Mouse (Mus musculus) testis, postnatal 10 days (tissue): ENCODE results near the gene Gm37419.

Source experiments
- DNase-seq: peaks from one replicate; pipeline ENCODE4 v3.0.0; 2021; ENCODE audit warnings: low spot score

Gm37419 gene

DNA sequence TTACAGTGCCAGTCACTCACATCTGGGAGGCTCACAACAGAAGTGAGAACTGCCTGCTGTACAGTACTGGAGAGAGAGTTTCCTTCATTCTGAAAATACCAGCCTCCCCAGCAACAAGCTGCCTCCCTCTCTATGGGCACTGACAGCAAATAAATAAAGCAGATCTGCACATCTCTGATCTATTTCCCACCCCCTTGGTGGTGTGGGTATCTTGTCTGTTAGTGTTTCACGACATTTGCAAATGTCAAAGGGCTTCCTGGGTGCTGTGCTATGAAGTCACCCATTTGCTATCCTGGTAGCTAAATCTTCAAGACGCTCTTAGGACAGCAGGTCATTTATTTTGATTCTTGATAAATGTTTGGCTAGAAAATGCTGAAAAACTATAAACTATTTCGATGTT, 8.9 kb downstream of the Gm37419 start:
- no peak for DNase-seq

GRCm38 (mm10) chr16:23997912-23998311, 9.6 kb downstream of the Gm37419 start:
- DNase-seq, result no peak

DNA sequence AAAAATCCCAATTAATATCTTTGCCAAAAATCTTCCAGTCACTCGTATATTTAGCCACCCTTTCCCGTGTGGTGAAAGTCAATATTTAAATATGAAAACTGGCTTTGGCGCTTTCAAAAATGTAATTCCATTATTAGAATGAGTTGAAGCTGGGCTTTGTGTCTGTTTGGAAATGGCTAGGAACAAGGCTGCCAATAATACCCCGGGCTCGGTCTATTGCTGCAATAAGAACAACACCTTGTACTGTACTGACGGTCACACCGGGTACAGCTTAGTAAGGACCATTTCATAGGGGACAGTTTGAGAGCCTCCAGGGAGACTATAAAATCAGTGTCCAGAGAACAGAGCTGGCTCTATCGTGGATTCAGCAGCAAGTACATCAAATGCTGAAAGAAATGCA, 17.6 kb downstream of the Gm37419 start:
- DNase-seq, result no peak

DNA sequence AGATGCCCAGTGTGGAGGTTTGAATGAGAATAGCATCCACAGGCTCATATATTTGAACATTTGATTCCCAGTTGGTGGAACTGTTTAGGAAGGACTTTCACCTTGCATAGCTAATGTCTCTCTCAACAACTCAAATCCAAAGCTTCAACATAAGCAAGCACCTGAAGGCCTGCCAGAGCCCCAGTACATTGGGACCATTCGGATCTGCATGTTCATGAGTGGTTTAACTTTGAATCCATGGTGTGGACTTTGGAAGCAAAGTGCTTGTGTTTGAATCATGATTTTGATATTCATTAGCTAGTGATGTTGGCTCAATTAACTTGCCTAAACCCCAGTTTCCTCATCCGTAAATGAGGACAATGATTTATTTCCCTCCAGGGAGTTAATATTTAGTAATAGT, 21.6 kb downstream of the Gm37419 start:
- DNase-seq, result no peak

- no peak for DNase-seq
Measured at GRCm38 (mm10) chr16:24011306-24011705, 23.0 kb downstream of the Gm37419 start.

- DNase-seq, result no peak
Measured at GRCm38 (mm10) chr16:24012066-24012465, 23.8 kb downstream of the Gm37419 start.

GRCm38 (mm10) chr16:24014378-24014777, 26.1 kb downstream of the Gm37419 start:
- no peak for DNase-seq

DNA sequence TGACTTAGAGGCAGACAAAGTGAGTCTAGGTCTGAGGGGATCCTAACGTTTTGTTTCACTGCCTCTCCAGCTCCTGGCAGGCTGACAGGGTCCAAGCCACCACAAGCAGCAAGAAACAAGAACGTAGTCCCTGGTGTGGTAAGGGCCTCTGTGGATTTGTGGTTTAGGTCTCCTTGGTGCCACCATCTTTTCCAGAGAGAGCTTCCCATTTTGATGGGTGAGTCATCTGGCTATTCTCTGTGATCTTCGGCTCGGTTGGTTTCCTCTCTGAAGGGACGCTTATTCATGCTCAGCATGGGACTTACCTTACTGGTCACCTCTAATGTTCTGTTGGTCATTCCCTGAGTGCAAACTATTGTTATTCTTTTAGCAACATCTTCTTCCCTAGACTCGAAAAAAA, 28.0 kb downstream of the Gm37419 start:
- DNase-seq, result no peak

GRCm38 (mm10) chr16:24016742-24017141, 28.5 kb downstream of the Gm37419 start:
- DNase-seq, result no peak

- no peak for DNase-seq
Measured at GRCm38 (mm10) chr16:24021722-24022121, 33.4 kb downstream of the Gm37419 start.

- no peak for DNase-seq
Measured at GRCm38 (mm10) chr16:24022605-24023004, 34.3 kb downstream of the Gm37419 start.

GRCm38 (mm10) chr16:24025442-24025841, 37.2 kb downstream of the Gm37419 start:
- no peak for DNase-seq

- no peak for DNase-seq
Measured at GRCm38 (mm10) chr16:24029965-24030672, 41.8 kb downstream of the Gm37419 start.

DNA sequence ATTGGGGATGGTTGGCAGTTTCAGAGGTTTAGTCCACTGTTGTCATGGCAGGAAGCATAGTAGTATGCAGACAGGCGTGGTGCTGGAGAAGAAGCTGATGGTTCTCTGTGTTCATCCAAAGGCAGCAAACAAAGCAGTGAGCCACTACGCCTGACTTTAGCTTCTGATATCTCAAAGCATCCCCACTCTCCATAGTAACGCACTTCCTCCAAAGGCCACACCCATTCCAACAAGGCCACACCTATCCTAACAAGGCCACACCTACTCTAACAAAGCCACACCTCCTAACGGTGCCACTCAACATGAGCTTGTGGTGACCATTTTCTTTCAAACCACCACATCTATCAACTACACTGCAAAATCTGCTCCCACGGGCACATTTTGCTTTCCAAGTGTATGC, 45.0 kb downstream of the Gm37419 start:
- DNase-seq, result no peak

DNA sequence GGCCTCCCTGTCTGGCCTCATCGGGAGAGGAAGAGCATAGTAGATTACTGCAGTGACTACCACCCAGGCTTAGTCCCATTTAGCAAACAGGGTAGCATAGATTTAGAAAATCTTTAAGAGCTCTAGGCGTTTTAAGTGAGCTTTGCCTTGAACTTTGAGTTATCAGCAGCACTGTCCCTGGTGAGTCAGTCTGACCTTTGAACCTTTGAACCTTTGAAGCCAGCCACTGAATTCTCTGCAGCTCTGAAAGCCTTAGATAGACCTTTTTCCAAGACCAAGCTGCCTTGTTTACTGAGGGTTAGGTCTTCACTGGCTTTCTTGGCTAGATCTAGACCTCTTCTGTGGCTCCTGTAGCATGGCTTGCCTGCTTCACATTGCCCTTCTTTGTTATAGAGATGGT, 46.2 kb downstream of the Gm37419 start:
- DNase-seq, result no peak

DNA sequence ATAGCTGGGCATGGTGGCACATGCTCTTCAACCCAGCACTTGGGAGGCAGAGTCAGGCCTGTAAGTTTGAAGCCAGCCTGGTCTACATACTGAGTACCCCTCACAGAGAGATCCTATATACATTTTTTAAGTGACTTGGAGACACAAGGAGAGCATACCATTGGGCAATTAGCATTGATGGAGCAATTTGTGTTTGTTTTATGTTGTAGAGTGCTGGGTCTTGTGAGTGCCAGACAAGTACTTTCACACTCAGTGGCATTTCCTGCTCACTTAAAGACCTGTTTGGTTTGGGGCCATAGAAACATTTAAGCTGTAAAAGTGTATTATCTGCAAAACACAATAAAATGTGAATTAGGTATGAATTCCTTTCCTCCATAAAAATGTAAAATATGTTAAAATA, 47.5 kb downstream of the Gm37419 start:
- no peak for DNase-seq

- no peak for DNase-seq
Measured at GRCm38 (mm10) chr16:24036398-24036797, 48.1 kb downstream of the Gm37419 start.
